Mouse (Mus musculus) megakaryocyte progenitor cell, adult 5-6 weeks (primary cell): ENCODE measurements around the gene Bak1. TPM values are rescaled to one million over a fixed set of nuclear protein-coding genes. Genes with fewer than 3 reads are reported as not detected.

ENCODE experiments used
- ATAC-seq: replicated peaks from 2 replicates; pipeline ENCODE4 v1.8.0; 2016; ENCODE audit warnings: mild to moderate bottlenecking, moderate TSS enrichment, inconsistent platforms; ENCODE audit not compliant: poor library complexity
- total RNA-seq, 2 experiments: library from RNA; stranded (forward) in 1 of 2; stranded (reverse) in 1 of 2; fragments of 157-497, 149-512 nt in 1 of 2; fragments of 200-1000 nt in 1 of 2; gene quantifications; 2 replicates each; pipeline versions ENCODE4 v1.2.3 to v1.2.4; 2015 to 2017

Gene Bak1
- 130 and 135 TPM in 2 replicates for total RNA-seq (2015)
- 63.3 and 68.7 TPM in 2 replicates for total RNA-seq (2017)

DNA sequence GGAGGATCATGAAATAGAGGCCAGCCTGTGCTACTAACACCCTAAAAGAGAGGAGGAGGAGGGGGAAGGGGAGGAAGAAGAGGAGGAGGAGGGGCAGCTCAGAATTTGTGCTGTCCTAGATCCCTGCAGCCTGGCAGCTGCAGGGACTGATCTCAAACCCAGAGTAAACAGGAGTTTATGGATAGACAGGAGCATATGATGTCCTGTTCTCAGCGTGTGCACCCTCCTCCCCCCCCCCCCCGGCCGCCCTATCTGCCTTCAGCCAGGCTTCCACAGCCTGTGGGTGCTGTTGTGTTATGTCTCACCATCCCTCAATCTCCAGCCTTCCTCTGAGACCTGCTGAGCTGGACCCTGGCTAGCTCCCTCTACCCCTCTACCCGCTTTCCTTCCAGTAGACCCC is at the start of gene Bak1:
Gene Bak1 (minus strand): TSS at position 101 of the 400 bp plus-strand sequence.
- no peak for ATAC-seq

DNA sequence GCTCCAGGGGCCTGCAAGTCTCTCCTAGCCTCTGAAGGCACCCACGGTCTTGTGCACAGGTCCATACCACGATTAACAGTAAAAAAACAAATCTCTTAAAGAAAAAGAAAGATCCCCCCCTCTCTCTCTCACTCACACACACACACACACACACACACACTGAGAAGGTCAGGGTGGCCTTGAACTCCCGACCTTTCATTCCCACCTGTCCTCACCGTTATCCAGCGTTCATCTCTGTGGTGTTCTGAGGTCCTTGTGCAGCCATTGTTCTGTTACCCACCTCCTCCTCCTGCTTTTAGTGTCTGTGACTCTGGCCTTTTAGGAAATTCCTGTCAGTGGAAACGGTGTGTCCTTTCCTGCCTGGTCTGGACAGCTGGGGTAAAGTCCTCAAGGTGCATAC is 49.7 kb upstream of the Bak1 start:
- no peak for ATAC-seq

DNA sequence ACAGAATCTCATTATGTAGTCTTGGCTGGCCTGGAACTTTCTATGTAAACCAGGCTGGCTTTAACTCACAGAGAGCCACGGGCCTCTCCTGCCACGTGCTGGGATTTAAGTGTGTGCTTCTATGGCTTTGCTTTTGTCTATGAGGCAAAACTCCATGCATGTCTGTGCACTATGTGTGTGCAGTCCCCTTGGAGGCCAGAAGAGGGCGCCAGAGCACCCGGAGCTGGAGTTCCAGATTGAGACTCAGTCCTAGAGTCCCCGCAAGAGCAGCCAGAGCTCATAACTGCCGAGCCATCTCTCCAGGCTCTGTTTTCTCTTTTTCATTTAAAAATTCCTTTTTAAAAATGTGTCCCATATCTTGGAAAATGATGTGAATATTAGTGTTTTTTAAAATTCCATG is 49.1 kb upstream of the Bak1 start:
- ATAC-seq: peak; percentile 35; the same call in 1 of the 2 replicates

DNA sequence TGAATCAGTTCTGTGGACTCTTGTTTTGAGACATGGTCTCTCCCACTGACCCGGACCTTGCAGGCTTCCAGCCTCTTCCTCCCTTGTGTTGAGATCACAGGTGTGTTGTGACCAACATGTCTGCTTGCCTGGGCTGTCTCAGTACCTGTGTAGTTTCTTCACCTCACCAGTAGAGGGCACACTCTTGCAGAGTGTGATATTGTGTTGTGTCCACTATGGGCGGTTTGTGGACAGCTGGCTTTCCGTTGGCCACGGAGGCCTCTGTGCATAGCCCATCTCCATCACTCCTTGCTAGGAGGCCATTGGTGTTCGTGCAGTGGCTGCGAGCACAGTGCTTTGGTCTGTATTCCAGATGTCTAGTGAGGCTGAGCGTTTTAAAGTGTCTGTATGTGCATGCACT is 48.3 kb upstream of the Bak1 start:
- ATAC-seq: no peak

DNA sequence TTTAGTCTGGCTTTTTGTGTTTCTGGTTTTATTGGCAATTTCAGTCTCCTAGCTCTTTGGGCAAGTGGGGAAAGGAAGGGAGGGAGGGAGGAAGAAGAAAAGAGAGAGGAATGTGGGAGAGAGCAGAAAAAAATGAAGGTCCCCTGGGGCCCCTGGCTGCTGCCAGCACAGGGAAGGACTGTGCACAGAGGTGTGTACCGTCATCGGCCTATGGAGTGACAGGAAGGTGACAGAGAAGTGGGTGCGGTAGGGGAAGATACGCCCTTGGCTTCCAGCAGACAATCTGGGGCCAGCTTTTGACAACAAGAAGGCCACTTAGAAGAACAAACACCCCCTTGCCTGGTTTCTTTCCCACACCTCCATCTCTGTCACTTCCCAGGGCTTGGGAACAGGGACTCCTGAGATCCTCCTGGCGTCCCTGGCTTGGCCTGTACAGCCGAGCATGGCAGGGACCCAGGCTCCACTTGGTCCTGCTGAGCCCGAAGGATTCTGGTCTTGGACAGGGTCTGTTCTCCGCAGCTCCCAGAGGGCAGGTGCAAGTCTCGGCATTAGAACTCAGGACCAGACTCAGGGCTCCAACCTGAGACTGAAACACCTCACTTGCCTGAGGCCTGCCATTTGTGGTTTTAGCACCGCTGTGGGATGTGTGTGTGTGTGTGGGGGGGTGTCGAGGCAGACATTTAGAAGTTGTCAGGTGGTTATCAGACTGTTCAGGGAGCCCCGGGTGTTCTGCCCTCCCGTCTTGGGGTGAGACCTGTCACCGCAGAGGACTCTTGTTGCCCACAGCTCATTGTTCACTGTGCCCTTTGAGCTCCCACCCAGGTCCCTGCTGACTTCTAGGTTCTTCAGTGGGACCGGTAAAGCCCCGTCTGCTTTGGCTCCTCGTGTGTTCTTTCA is 46.3 kb upstream of the Bak1 start:
- no peak for ATAC-seq

DNA sequence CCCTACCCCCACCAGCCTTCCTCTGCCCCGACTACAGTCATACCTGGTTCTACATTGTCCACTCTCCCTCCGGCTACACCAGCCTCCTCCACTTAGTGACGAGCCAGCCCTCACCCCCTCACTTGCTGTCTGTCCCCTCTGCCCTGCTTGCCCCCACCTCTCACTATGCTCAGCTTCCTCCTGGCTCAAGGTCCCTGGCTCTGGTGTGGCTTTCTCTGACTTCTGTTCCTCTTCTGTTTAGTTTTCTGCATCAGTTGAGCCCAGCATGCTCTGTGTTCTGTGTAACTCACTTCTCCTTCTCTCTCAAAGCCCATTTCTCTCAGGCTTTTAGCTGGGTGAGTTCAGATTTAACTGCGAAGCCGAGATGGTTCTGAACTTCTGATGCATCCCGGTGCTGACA is 45.4 kb upstream of the Bak1 start:
- peak; percentile 58 for ATAC-seq

DNA sequence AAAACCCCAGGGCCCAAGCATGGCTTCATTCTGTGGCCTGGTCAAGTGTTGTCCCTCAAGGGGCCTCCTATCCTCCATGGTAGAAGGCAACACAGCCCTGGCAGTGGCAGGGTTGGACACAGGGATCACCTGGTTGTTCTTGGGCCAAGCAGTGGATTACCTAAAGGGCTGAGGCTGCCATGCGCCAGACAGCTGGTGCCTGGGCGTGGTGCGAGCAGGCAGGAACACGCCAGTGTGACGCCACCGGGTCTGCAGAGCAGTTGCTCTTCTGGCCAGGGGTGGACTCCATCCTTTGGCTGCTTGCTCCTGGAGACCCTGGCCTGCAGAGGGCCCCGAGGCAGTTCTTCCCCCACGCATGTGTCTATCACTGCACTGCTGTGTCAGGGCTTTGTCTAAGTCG is 45.0 kb upstream of the Bak1 start:
- no peak for ATAC-seq

DNA sequence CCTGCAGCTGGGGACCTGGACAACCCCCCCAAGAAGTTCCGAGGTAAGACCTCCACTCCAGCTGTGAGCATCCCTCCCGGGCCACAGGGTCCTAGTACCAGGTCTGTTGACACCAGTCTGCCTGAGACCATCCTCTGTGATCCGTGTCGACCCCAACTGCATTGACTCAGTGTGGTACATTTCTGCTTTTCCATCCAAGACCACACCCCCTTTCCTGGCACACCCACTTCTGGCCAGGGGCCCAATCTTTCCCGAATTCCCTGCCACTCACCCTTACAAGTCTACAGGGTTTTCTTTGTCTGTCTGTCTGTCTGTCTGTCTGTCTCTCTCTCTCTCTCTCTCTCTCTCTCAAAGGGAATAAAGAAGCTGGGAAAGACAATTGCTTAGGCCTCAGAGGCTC is 44.3 kb upstream of the Bak1 start:
- no peak for ATAC-seq

DNA sequence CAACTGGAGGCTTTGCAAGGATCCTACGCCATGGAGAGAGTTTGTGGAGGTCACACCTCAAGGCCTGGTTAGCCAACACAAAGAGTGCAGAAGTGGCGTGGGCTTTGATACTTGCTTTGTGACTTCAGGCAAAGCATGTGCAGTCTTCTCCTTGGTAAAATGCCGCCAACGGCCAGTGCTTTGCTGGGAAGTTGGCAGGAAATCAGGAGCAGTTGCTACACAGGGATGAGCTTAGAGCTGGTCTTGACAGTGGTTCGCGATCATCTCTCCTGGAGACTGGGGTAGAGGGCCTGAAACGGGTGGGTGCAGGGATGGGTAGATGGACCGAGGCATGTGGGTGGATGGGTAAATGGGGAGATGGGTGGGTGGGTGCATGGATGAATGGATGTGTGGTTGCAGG is 43.6 kb upstream of the Bak1 start:
- no peak for ATAC-seq

DNA sequence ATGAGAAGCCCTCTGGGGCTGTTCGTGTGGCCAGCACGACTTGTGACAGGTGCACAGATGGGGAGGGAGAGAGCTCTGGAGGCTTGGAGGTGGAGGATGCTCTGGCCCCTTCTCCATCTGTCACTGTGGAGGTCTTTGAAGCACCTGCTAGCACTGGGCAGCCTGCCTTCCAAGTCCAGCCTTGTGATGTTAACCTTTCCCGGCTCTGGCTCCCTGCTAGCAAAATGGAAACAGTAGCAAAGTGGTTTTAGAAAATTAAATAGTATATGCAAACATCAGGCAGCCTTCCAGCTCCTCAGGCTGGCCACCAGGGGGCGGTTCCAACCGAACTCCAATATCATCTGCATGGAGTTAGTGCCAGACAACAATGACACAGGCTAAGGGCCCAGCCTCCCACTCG is 42.8 kb upstream of the Bak1 start:
- ATAC-seq: peak; percentile 68; the same call in 1 of the 2 replicates

DNA sequence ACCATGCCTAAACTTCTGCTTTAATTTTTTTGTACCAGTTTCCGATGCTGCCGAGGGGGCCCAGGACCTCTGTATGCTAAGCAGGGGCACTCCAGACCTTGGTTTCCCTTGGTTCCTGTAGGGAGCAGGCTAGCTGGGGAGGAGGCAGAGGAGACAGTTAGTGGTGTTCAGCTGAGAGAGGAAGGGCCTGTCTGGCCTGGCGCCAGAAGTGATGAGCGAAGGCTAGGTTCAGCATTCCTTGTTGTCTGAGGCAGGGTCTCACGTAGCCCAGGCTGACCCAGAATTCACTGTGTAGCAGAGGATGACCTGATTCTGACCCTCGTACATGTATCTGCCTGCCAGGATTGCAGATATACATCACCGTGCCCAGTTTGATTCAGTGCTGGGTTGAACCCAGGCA is 42.1 kb upstream of the Bak1 start:
- no peak for ATAC-seq

DNA sequence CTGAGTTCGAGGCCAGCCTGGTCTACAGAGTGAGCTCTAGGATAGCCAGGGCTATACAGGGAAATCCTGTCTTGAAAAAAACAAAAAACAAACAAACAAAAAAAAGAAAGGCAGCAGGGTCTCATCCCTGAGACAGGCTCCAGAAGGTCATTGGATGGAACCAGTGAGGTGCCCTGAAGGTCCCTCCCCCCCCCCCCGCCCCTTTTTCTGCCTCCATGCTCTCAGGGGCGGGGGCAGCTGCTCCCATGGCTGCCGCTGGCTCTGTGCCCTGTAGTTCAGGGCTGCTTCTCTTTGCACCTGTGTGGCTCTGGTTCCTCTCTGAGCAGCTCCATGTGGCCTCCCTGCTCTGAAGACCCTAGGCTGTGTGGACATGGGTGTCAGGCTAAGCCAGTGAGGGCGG is 40.3 kb upstream of the Bak1 start:
- no peak for ATAC-seq

DNA sequence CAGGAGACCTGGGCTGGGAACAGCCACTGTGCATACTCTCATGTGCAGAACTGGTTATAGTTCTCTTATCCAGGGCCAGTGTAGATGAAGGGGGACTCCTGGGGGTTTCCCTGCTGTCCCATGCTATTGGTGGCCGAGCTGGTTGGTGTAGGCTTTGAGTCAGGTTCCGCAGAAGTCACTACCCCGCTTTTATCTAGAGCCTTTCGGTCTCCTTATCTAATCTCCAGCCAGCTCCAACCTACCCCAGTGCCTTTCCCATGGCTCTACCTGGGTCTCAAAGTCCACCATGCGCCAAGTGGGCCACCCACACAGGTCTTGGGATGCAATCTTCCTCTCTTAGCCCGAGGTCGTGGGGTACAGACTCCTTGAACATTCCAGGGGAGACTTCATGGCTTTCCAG is 37.3 kb upstream of the Bak1 start:
- no peak for ATAC-seq

DNA sequence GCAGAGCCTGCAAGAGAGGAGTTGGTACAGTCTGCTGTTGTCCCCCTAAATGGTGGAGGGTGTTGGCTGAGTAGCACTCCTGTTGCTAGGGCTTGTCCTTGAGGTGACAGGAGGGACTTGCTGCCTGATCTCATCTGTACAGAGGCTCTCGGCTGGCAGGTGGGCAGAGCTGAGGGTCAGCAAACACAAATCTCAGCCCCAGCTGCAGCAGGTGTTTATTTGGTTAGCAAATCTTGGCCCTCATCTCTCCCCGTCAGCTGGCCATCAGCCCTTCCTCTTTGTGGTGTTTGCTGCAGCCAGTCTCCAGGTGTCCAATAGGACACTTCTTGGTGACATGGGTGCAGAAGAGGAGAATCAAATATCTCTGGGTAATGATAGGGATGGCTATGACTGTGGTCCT is 35.4 kb upstream of the Bak1 start:
- no peak for ATAC-seq

DNA sequence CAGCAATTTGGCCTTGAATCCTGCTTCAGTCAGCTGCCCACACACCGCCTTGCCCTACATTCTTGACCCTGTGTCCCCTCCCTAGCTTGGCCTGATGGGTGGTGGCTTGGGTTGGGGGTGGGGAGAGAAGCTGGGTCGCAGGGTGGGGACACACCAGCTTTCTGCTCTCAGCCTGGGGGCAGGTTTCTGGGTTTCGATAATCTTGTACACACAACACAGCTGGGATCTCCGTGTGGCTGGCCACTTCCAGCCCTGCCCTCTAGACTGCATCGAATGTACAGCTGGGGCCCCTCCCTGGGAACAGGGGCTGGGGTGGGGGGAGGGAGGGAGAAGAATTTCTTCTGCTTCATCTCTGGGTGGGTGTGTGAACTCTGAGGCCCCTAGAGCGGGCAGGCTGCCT is 34.9 kb upstream of the Bak1 start:
- no peak for ATAC-seq

DNA sequence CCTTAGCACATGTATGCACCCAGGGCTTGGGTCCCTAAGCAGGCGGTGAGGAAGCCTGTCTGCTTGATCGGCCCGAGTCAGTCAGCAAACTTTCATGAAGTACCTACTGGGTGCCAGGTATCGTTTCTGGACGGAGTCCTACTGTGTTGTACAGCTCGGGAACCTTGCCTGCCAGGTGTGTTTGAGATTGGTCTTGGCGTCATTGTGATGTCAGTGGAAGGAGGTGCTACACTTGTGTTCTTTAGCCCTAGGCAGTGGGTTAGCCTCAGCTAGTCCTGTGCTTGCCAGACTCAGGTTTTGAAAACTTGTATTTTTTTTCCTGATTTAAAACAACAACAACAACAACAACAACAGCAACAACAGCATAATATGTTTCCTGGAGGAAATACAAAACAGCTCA is 33.9 kb upstream of the Bak1 start:
- ATAC-seq: no peak

DNA sequence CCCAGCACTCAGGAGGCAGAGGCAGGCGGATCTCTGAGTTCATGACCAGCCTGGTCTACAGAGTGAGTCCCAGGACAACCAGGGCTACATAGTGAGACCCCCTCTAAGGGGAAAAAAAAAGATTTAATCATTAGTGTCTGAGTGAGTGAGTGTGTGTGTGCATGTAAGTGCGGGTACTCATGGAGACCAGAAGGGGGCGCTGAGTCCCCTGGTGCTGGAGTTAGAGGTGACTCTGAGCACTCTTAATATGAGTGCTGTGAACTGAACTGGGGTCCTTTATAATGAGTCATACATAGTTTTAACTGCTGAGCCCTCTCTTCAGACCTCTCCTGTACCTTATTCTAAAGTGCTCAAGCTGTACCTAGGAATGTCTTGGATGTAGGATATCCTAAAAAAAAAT is 32.9 kb upstream of the Bak1 start:
- ATAC-seq: no peak

DNA sequence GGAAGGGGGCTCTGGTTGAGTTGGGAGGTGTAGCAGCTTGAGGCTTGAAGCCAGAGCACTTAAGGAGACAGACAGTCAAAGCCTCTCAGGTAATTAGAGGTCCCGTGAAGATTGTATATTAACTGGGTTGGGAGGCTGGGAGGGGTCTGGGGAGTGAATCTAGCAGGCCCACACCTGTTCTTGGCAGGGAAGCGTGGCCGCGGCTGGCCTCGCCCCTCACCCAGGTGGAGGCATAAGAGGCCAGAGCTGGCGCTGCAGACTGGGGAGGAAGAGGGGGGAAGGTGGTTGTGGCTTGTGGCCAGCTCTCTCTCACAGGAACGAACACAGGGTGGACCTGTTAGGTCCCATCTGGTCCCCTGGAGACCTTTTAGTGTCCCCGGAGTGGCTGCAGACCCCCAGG is 31.9 kb upstream of the Bak1 start:
- no peak for ATAC-seq

DNA sequence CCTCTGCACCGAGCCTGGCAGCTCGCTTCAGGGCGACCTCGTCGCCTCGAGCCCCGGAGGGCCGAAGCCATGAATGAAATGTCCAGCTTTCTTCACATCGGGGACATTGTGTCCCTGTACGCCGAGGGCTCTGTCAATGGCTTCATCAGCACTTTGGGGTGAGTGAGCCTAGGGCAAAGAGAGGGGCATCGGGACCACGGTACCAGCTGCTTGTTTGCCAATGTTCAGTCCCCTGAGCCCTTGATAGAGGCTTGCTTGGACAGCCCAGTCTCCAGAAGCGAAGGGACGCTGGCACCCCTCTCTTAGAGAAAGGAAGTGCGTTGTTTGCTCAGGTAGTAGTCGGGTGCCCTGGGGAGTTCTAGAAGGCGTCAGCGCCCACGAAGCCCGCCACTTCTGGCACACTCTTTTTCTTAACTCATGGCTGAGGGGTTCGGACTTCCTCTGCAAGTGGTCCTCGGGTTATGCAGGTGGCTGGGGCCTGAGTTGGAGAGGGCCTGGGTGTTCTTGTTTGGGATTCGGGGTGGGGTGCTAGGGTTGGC is 28.8 kb upstream of the Bak1 start:
- no peak for ATAC-seq

DNA sequence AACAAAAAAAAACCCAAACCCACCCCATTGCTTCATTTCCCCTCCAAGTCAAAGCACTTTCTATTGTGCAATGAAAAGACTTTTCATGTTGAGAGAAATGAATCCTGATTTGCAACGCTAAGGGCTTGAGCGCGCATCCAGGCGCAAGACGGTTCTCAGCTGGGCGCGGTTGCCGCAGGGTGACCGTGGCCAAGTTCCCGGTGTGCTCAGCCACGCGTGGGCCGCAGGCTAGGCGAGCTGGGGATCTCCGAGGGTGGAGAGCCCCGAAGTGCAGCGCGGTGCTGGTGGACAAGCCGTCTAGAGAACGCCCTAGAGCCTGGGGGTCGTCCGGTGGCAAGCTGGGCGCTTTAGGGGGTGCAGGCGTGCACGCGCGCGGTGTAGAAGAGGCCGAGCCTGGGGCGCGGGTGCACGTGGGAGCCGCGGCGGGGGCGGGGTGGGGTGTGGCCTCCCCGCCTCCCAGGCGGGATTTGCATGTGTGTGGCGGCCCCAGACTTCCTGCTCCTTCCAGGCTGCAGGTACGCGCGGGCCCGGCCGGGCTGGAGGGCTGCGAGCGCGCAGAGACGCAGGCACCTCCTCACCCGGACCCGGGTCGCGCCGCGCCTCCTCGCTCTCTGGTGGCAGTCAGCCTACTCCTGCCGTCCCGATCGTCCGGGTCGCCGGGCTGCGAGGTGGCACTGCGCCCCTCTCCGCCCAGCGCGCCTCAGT is 28.2 kb upstream of the Bak1 start, which contains the start of gene Itpr3:
Gene Itpr3 (plus strand): TSS at position 493 of the 705 bp plus-strand sequence.
- peak; percentile 66 for ATAC-seq

DNA sequence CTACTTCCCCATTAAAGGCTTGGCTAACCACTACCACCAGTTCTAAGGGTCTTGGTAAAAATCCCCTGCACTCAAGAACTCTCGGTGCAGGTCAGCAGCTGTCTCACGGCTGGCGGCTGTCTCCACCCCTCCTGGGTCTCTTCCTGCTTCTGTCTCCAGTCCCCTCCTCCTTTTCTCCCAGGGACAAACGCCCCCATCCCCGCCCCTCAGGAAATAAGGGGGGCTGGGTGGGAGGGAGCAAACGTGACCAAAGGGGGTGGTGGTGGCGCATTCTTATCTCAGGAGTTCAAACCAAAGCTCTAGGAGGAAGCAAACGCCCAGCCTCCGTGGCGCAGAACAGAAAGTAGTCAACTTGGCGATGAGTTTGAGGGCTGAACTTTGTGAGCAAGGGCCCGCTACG is 27.4 kb upstream of the Bak1 start:
- peak; percentile 69 for ATAC-seq

DNA sequence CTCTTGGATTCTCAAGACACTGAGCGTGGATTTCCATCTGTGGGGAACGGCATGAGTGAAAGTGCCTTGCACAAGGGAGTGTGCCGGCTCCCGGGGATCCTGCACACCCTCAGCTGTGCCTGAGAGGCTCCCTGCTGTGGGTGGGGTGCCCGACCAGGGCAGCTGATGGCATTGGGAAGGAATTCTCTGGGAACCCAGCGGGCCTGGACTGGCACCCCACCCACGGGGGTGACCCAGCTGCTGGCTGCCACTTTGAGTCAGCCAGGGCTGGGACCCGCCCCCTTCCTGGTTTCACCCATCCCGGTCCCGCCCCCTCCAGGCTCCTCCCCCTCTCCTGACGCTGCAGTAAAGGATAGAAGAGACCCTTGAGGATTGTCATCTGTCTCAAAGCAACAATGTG is 22.7 kb upstream of the Bak1 start:
- ATAC-seq: peak; percentile 63
